Mouse (Mus musculus) adrenal gland, adult 8-10 months (tissue): ENCODE measurements around the gene Helz2. TPM values are rescaled to one million over a fixed set of nuclear protein-coding genes. Genes with fewer than 3 reads are reported as not detected.

ENCODE experiments used
- DNase-seq: peaks from one replicate; pipeline ENCODE4 v3.0.0; 2022
- total RNA-seq, 4 experiments: library from RNA; stranded (reverse); gene quantifications; 2 replicates each; pipeline ENCODE4 v1.2.4; 2022

Gene Helz2
- total RNA-seq = 10 to 100 TPM; 18.8 to 32.4 (median 24.6) TPM

- DNase-seq = peak; percentile 47
These were observed at the start of gene Helz2 for GRCm38 (mm10) chr2:181241602-181242313. Gene Helz2, minus strand, starts transcription at chr2:181242027.

GRCm38 (mm10) chr2:181290937-181291336 lies 49.1 kb upstream of the Helz2 start:
- no peak for DNase-seq

- no peak for DNase-seq
These were observed 46.9 kb upstream of the Helz2 start for GRCm38 (mm10) chr2:181288691-181289090.

GRCm38 (mm10) chr2:181287958-181288350 lies 46.1 kb upstream of the Helz2 start, which contains the start of gene Gmeb2:
Gene Gmeb2, minus strand, starts transcription at chr2:181288035.
- DNase-seq = peak; percentile 95

- peak; percentile 68 for DNase-seq
These were observed 45.6 kb upstream of the Helz2 start for GRCm38 (mm10) chr2:181287338-181287957.

- no peak for DNase-seq
These were observed 45.0 kb upstream of the Helz2 start for GRCm38 (mm10) chr2:181286629-181287337.

GRCm38 (mm10) chr2:181279968-181280367 lies 38.1 kb upstream of the Helz2 start:
- no peak for DNase-seq

GRCm38 (mm10) chr2:181277866-181278265 lies 36.0 kb upstream of the Helz2 start:
- DNase-seq = no peak

GRCm38 (mm10) chr2:181276766-181277165 lies 34.9 kb upstream of the Helz2 start:
- DNase-seq = peak; percentile 40

GRCm38 (mm10) chr2:181274639-181275038 lies 32.8 kb upstream of the Helz2 start:
- no peak for DNase-seq

- DNase-seq = no peak
These were observed 32.0 kb upstream of the Helz2 start for GRCm38 (mm10) chr2:181273829-181274228.

GRCm38 (mm10) chr2:181272092-181272491 lies 30.3 kb upstream of the Helz2 start:
- no peak for DNase-seq

- DNase-seq = no peak
These were observed 25.0 kb upstream of the Helz2 start for GRCm38 (mm10) chr2:181266839-181267238.

GRCm38 (mm10) chr2:181253248-181253647 lies 11.4 kb upstream of the Helz2 start:
- no peak for DNase-seq

GRCm38 (mm10) chr2:181251841-181252240 lies 10.0 kb upstream of the Helz2 start:
- no peak for DNase-seq

GRCm38 (mm10) chr2:181249217-181249616 lies 7.4 kb upstream of the Helz2 start:
- no peak for DNase-seq

- DNase-seq = no peak
These were observed 3.2 kb upstream of the Helz2 start for GRCm38 (mm10) chr2:181245031-181245430.

- DNase-seq = no peak
These were observed 2.0 kb upstream of the Helz2 start for GRCm38 (mm10) chr2:181243706-181244394.

- DNase-seq = no peak
These were observed 463 bp upstream of the Helz2 start for GRCm38 (mm10) chr2:181242314-181242665.

GRCm38 (mm10) chr2:181240806-181241440 lies 904 bp downstream of the Helz2 start:
- no peak for DNase-seq

GRCm38 (mm10) chr2:181239261-181239660 lies 2.6 kb downstream of the Helz2 start:
- no peak for DNase-seq

GRCm38 (mm10) chr2:181238861-181239260 lies 3.0 kb downstream of the Helz2 start:
- DNase-seq = no peak
